Mouse (Mus musculus) embryonic facial prominence, embryonic 12.5 days (tissue): ENCODE measurements at regions not wholly inside any gene's neighbourhood (a gene's known extent, or its start where the extent isn't known, plus 50 kb on each side); places are given as distances from the start of the nearest gene placed in this dataset.

ENCODE experiments used
- ATAC-seq: fragments of 200-750 bp; cut with Nextera tagmentation; 2 replicates; pipeline ENCODE4 v1.8.0; 2017; ENCODE audit not compliant: insufficient number of reproducible peaks, insufficient read depth, low FRiP score, low TSS enrichment
- H3K27ac ChIP-seq: fragments of 300-500 bp; sonication (generic); 2 replicates; pipeline ENCODE4 v1.5.1; 2016; ENCODE audit warnings: mild to moderate bottlenecking
- H3K27me3 ChIP-seq: fragments of 300-500 bp; sonication (generic); 2 replicates; pipeline ENCODE4 v1.6.1; 2016; ENCODE audit warnings: mild to moderate bottlenecking, moderate library complexity
- H3K36me3 ChIP-seq: fragments of 300-500 bp; sonication (generic); 2 replicates; pipeline ENCODE4 v1.6.1; 2016; ENCODE audit warnings: mild to moderate bottlenecking
- H3K4me1 ChIP-seq: fragments of 300-500 bp; sonication (generic); 2 replicates; pipeline ENCODE4 v1.6.1; 2016
- H3K4me2 ChIP-seq: fragments of 300-500 bp; sonication (generic); replicated peaks from 2 replicates; pipeline ENCODE4 v1.6.1; 2016; ENCODE audit warnings: mild to moderate bottlenecking, moderate library complexity
- H3K4me3 ChIP-seq: fragments of 300-500 bp; sonication (generic); 2 replicates; pipeline ENCODE4 v1.5.1; 2016; ENCODE audit warnings: mild to moderate bottlenecking
- H3K9ac ChIP-seq: fragments of 300-500 bp; sonication (generic); 2 replicates; pipeline ENCODE4 v1.6.1; 2016; ENCODE audit warnings: mild to moderate bottlenecking, moderate library complexity
- H3K9me3 ChIP-seq: fragments of 300-500 bp; sonication (generic); 2 replicates; pipeline ENCODE4 v1.6.1; 2016; ENCODE audit warnings: mild to moderate bottlenecking, moderate library complexity
- WGBS: fragments of 180-500 bp; shearing (Covaris S2); methylation state at CpG from one replicate; pipeline ENCODE4 v1.1.7; 2016; 5-methylcytosine and 5-hydroxymethylcytosine counted together

GRCm38 (mm10) chr9:61242167-61242860 lies 129.9 kb upstream of the Tle3 start:
- Histone ChIP-seq H3K27ac (no peak overlapping the region), H3K9ac (no peak overlapping the region), H3K27me3 (0 out of 2 replicates have a peak, but pooled peaks cover 1% of the 10 kb centered on the region), H3K36me3 (no peaks in the 10 kb centered on the region), H3K9me3 (peaks cover 6% of the 10 kb centered on the region; the same call in 1 of the 2 replicates), H3K4me2 (no peak overlapping the region), H3K4me3 (no peak overlapping the region), H3K4me1 (0 out of 2 replicates have a peak, but pooled peaks cover 7% of the 10 kb centered on the region)
- ATAC-seq, result no peak
- 77% methylated on average over 9 of the region's 9 CpGs for WGBS

- Histone ChIP-seq H3K4me1 (0 out of 2 replicates have a peak, but pooled peaks cover 7% of the 10 kb centered on the region), H3K9ac (no peak overlapping the region), H3K9me3 (peaks cover 6% of the 10 kb centered on the region; the same call in 1 of the 2 replicates), H3K27me3 (no peaks in the 10 kb centered on the region), H3K4me3 (no peak overlapping the region), H3K36me3 (no peaks in the 10 kb centered on the region), H3K27ac (no peak overlapping the region), H3K4me2 (no peak overlapping the region)
- 71% methylated on average over 6 of the region's 6 CpGs for WGBS
- no peak for ATAC-seq
Measured at GRCm38 (mm10) chr9:61243289-61243688, 128.9 kb upstream of the Tle3 start.

GRCm38 (mm10) chr9:61249691-61250425 lies 122.3 kb upstream of the Tle3 start:
- WGBS, result 29% methylated on average over 5 of the region's 5 CpGs
- Histone ChIP-seq H3K27ac (peak overlapping the region; percentile 13; the same call in 1 of the 2 replicates), H3K4me2 (no peak overlapping the region), H3K9ac (no peak overlapping the region; the same call in 1 of the 2 replicates), H3K9me3 (peaks cover 6% of the 10 kb centered on the region; the same call in 1 of the 2 replicates), H3K36me3 (no peaks in the 10 kb centered on the region), H3K27me3 (0 out of 2 replicates have a peak, but pooled peaks cover 5% of the 10 kb centered on the region), H3K4me1 (peaks cover 15% of the 10 kb centered on the region), H3K4me3 (no peak overlapping the region)
- ATAC-seq, result no peak

GRCm38 (mm10) chr9:61251606-61252005 lies 120.6 kb upstream of the Tle3 start:
- WGBS, result 28% methylated on average over 6 of the region's 6 CpGs
- peaks cover 15% of the 10 kb centered on the region for H3K4me1 ChIP-seq
- no peak for ATAC-seq
- H3K9ac ChIP-seq, result no peak overlapping the region
- H3K4me2 ChIP-seq, result no peak overlapping the region
- no peaks in the 10 kb centered on the region for H3K9me3 ChIP-seq
- no peak overlapping the region for H3K4me3 ChIP-seq
- no peaks in the 10 kb centered on the region for H3K36me3 ChIP-seq
- H3K27ac ChIP-seq, result peak overlapping the region; percentile 2; the same call in 1 of the 2 replicates
- 0 out of 2 replicates have a peak, but pooled peaks cover 5% of the 10 kb centered on the region for H3K27me3 ChIP-seq

GRCm38 (mm10) chr9:61253761-61254160 lies 118.4 kb upstream of the Tle3 start:
- no peak overlapping the region for H3K9ac ChIP-seq
- no peak overlapping the region for H3K27ac ChIP-seq
- no peaks in the 10 kb centered on the region for H3K9me3 ChIP-seq
- ATAC-seq, result no peak
- peaks cover 27% of the 10 kb centered on the region for H3K4me1 ChIP-seq
- no peaks in the 10 kb centered on the region for H3K36me3 ChIP-seq
- no peak overlapping the region for H3K4me3 ChIP-seq
- 83% methylated on average over 3 of the region's 3 CpGs for WGBS
- 0 out of 2 replicates have a peak, but pooled peaks cover 5% of the 10 kb centered on the region for H3K27me3 ChIP-seq
- no peak overlapping the region for H3K4me2 ChIP-seq

- H3K27me3 ChIP-seq, result 0 out of 2 replicates have a peak, but pooled peaks cover 5% of the 10 kb centered on the region
- H3K9me3 ChIP-seq, result no peaks in the 10 kb centered on the region
- no peak for ATAC-seq
- WGBS, result 57% methylated on average over 4 of the region's 4 CpGs
- no peak overlapping the region for H3K27ac ChIP-seq
- no peak overlapping the region for H3K4me2 ChIP-seq
- no peak overlapping the region for H3K9ac ChIP-seq
- peaks cover 46% of the 10 kb centered on the region for H3K4me1 ChIP-seq
- H3K36me3 ChIP-seq, result no peaks in the 10 kb centered on the region
- H3K4me3 ChIP-seq, result no peak overlapping the region
Measured at GRCm38 (mm10) chr9:61257488-61257887, 114.7 kb upstream of the Tle3 start.

GRCm38 (mm10) chr9:61258100-61258499 lies 114.1 kb upstream of the Tle3 start:
- H3K9me3 ChIP-seq, result no peaks in the 10 kb centered on the region
- no peak overlapping the region for H3K27ac ChIP-seq
- H3K36me3 ChIP-seq, result no peaks in the 10 kb centered on the region
- no peak overlapping the region for H3K9ac ChIP-seq
- no peak overlapping the region for H3K4me3 ChIP-seq
- WGBS, result 58% methylated on average over 5 of the region's 5 CpGs
- H3K27me3 ChIP-seq, result 0 out of 2 replicates have a peak, but pooled peaks cover under 1% of the 10 kb centered on the region
- no peak overlapping the region for H3K4me2 ChIP-seq
- no peak for ATAC-seq
- peaks cover 49% of the 10 kb centered on the region for H3K4me1 ChIP-seq

- no peaks in the 10 kb centered on the region for H3K9me3 ChIP-seq
- H3K4me1 ChIP-seq, result peaks cover 49% of the 10 kb centered on the region
- ATAC-seq, result 0 out of 2 replicates have a peak, but pooled peaks have one; percentile 49
- H3K9ac ChIP-seq, result no peak overlapping the region
- H3K27me3 ChIP-seq, result no peaks in the 10 kb centered on the region; the same call in 1 of the 2 replicates
- no peak overlapping the region for H3K4me3 ChIP-seq
- no peaks in the 10 kb centered on the region for H3K36me3 ChIP-seq
- WGBS, result 5% methylated on average over 7 of the region's 7 CpGs
- peak overlapping the region; percentile 70; the same call in 1 of the 2 replicates for H3K27ac ChIP-seq
- no peak overlapping the region for H3K4me2 ChIP-seq
Measured at GRCm38 (mm10) chr9:61259421-61260174, 112.6 kb upstream of the Tle3 start.

- no peak for ATAC-seq
Measured at GRCm38 (mm10) chr9:61261263-61261662, 110.9 kb upstream of the Tle3 start.

GRCm38 (mm10) chr9:61261739-61262333 lies 110.3 kb upstream of the Tle3 start:
- no peak overlapping the region for H3K4me3 ChIP-seq

More at GRCm38 (mm10) chr9:61261263-61261662, 110.9 kb upstream of the Tle3 start:
- Histone ChIP-seq H3K27ac (no peak overlapping the region), H3K27me3 (no peaks in the 10 kb centered on the region; the same call in 1 of the 2 replicates), H3K9ac (no peak overlapping the region; the same call in 1 of the 2 replicates), H3K9me3 (peaks cover 7% of the 10 kb centered on the region; the same call in 1 of the 2 replicates), H3K4me2 (no peak overlapping the region), H3K36me3 (no peaks in the 10 kb centered on the region), H3K4me3 (no peak overlapping the region), H3K4me1 (peaks cover 49% of the 10 kb centered on the region)
- 43% methylated on average over 6 of the region's 6 CpGs for WGBS

GRCm38 (mm10) chr9:61263335-61263734 lies 108.8 kb upstream of the Tle3 start:
- Histone ChIP-seq H3K4me1 (peaks cover 37% of the 10 kb centered on the region), H3K27ac (no peak overlapping the region), H3K9me3 (peaks cover 7% of the 10 kb centered on the region; the same call in 1 of the 2 replicates), H3K36me3 (no peaks in the 10 kb centered on the region), H3K9ac (no peak overlapping the region), H3K4me3 (no peak overlapping the region), H3K27me3 (no peaks in the 10 kb centered on the region; the same call in 1 of the 2 replicates), H3K4me2 (no peak overlapping the region)
- no peak for ATAC-seq
- WGBS, result 79% methylated on average over 4 of the region's 4 CpGs

More at GRCm38 (mm10) chr9:61261739-61262333, 110.3 kb upstream of the Tle3 start:
- Histone ChIP-seq H3K9ac (no peak overlapping the region; the same call in 1 of the 2 replicates), H3K27me3 (no peaks in the 10 kb centered on the region; the same call in 1 of the 2 replicates), H3K27ac (no peak overlapping the region), H3K4me2 (no peak overlapping the region), H3K36me3 (no peaks in the 10 kb centered on the region), H3K4me1 (peaks cover 49% of the 10 kb centered on the region), H3K9me3 (peaks cover 7% of the 10 kb centered on the region; the same call in 1 of the 2 replicates)
- WGBS, result 30% methylated on average over 12 of the region's 12 CpGs
- no peak for ATAC-seq
